Mouse (Mus musculus) induced T-regulatory cell, adult 2 months (primary cell): ENCODE data around the gene Stpg2.
"Not testable (repeated sequence)": the region's sequence is repeated elsewhere in the genome, so short reads cannot be mapped to it uniquely, and the experiment has no call there.

ENCODE experiments used
- DNase-seq: peaks from one replicate; pipeline ENCODE4 v3.0.0-alpha.2; 2012; ENCODE audit warnings: low read depth

The Stpg2 gene

GRCm38 (mm10) chr3:139205444-139205998 lies at the start of gene Stpg2:
TSS of gene Stpg2 (plus strand) at chr3:139205694.
- DNase-seq: peak; percentile 96

DNA sequence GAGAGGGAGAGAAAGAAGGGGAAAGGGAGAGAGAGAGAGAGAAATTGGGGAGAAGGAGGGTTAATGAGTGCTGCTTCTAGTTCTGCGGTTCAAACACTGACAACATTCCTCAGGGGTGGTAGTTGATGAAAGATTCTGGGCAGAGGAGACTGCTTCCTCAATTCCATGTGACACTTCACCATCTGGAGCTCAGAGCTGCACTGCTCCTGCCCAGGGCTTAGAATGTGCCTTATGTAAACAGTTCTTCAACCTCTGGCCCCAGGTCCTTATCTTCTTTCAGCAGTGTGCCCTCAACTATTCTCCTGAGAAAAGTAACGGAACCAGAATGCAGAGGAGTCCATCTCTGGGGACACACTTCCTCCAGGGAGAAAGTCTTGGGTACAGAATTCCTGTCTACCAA lies 43.3 kb upstream of the Stpg2 start:
- no peak for DNase-seq

GRCm38 (mm10) chr3:139162658-139163057 lies 42.8 kb upstream of the Stpg2 start:
- no peak for DNase-seq

GRCm38 (mm10) chr3:139168510-139169269 lies 36.8 kb upstream of the Stpg2 start:
- no peak for DNase-seq

- no peak for DNase-seq
Measured at GRCm38 (mm10) chr3:139169740-139170139, 35.8 kb upstream of the Stpg2 start.

- DNase-seq: no peak
Measured at GRCm38 (mm10) chr3:139176936-139177335, 28.6 kb upstream of the Stpg2 start.

DNA sequence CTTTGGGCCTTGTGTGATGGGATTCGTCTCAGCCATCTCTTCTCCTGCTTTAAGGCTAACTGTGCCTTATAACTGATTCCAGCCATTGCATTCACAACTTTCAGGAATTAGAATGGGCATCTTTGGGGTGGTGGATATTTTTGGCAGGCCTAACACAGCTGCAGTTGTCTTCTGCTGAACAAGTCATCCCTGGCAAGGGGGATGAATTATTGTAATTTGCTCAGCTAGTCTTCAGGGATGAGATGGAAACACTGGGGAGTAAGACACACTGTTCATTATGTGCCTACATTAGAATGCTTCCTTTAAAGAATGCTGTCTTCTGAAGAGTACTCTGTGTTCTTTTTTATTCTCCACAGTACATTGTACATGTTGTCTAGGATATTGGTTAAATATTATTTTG lies 14.0 kb upstream of the Stpg2 start:
- no peak for DNase-seq

DNA sequence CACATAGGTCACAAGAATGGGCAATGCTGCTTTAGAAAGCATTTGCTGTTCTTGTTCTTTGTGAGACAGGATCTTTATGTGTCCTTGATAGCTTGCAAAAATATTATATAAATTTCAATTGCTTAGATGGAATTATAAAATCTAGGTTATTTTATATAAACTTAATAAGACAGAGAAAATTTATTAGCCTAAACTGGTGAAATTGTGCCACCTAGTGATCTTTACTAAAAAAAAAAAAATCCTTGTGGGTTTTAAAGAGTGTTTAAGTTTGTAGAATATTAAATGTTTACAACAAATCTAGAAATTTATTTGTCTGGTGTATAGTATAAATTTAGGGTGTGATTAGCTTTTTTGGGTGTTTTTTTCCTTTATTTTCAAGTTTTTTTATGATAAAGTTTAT lies 11.6 kb upstream of the Stpg2 start:
- peak; percentile 25 for DNase-seq

DNA sequence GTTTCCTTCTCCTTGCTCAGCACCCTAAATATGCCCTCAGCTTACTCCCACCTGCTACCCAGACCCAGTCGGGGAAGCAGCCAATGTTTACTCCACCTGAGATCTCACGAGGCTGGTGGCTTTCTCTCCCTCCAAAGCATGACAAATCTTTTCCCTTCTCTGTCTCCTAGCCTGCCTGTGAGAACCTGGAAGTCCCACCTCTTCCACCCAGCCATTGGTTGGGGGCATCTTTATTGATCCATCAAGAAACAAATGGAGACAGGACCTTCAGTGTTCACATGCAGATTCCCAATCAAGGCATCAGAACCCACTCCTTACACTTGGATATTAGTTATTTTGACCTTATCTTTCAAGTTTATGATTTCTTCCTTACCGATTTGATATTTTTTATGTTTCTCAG lies 7.1 kb upstream of the Stpg2 start:
- DNase-seq: no peak

DNA sequence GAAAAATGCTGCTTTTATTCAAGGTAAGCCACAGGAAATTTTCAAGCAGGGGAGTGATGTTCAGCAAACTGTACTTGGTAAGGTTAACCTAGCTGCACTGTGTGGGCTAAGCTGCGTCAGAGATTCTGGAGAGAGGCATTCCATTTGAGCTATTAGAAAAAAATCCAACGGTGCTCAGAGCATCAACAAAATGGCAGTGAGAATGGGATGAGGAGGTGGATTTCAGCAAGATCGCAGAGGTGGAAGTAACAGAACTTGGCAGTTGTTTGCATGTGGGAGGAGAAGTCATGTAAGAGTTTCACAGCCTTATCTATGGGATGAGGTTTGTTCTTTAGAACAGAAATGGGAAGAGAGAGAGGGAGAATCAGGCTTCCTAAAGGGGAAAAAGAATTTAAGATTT lies 5.2 kb upstream of the Stpg2 start:
- DNase-seq: no peak

DNA sequence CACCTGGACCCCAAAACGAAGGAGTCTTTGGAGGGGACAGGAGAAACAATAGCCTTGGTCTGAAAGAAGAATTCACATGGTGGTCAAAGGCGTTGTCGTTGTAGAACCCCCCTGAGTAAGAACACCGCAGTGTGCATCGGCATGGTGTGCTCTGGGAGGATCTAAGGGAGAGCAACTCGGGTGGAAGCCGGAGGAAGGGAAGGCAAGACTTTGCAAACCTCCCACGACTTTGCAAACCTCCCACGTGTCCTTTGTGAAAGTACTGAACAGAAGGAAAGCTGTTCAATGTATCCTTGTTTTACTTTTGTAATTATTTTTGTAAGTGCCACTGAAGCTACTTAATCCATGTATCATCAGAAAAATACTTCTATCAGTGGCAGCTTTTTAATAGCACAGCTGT lies 11.5 kb downstream of the Stpg2 start:
- DNase-seq: no peak

DNA sequence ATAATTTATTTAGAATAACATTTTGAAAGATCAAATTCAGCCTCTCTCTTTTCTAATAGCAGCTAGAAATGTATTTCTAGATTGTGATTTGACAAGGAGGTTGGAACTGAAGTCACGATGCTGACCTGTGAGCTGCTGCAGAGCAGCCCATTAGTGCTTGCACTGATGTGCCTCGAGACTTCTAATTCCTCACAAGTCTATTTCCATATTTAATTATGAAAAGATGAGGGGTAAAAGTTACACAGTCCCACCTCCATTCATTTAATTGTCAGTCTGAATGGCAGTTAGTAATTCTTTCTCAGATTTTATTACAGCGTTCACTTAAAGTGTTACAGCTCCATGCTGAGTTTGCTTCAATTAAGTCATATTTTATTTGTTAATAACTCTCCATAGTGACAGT lies 19.6 kb downstream of the Stpg2 start:
- DNase-seq: no peak

DNA sequence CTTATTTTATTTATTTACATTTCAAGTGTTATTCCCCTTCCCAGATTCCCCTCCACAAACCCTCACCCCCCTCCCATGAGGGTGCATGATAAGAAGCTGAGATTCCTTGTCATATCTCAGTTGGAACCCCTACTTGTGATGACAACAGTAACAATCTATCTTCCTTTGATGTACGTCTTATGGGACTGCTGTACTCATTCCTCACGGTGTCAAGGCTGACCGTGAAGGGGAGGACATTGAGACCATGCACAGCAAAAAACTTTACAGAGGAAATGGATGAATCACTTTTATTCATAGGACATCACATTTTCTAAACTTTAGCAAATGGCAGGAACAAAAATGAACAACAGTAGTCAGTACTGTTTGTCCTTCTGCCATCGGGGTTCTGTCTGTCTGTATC lies 21.3 kb downstream of the Stpg2 start:
- DNase-seq: no peak

DNA sequence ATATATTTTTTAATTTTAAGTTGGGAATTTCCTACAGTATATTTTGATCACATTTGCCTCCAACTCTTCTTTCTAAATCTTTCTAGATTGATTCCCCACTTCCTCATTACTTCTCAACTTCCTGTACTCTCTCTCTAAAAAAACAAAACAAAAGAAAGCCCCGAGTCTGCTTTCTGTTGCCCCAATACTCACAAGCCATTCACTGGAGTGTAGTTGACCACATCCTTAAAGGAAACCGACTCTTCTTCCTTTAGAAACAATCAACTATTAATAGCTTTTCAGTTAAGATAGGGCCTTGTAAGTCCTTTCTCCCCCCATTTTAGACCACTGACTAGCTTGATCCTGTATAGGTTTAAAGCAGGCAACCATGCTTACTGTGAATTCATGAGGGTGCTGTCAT lies 39.7 kb downstream of the Stpg2 start:
- DNase-seq: peak; percentile 17

DNA sequence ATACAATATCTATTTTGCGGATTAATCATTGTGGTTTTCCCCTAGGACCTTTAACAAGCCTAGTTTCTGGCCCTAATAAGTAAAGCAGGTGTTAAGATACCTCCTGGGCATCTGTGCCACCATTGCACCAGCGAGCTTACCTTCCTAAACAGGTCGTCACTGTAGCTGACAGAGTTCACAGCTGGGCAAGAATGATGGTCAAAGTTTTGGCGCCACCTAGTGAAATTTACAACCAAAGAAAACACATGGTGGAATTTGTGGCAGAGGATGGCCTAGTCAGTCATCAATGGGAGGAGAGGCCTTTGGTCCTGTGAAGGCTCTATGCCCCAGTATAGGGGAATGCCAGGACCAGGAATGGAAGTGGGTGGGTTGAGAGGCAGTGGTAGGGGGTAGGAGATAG lies 41.0 kb downstream of the Stpg2 start:
- peak; percentile 64 for DNase-seq

DNA sequence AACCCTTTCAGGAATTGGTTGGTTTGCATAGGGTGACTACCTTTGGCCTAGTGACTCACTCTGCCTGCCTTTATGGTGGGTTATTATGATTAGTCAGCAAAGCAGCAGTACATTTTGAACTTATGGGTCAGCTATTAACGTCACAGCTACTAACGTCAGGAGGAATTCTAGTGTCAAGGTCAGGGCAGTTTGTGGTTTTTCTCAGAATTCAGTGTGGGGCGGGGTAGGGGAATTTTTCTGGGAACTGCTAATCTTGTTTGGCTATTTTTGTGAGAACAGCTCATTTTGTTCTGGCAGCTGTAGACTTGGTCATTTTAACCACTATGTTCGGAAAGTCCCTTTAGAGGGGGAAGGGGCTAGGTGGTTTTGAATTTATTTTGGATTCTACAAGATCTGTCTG lies 56.9 kb downstream of the Stpg2 start:
- DNase-seq: not testable (repeated sequence)

DNA sequence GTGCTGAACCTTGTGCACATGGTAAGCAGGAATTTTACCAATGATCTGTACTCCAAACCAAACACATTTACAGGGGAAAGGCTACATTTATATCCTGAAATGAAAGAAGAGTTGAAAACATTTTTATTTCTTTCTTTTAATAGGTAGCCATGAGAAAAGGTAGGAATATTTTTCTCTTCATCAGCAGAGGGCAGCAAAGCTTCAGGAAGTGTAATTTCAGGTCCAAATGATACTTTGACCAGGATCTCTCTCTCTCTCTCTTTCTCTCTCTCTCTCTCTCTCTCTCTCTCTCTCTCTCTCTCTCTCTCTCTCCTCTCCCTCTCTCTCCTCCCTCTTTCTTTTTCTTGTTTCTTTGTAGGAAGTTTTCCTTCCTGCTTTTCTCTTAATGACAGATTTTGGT lies 92.4 kb downstream of the Stpg2 start:
- DNase-seq: peak; percentile 5

GRCm38 (mm10) chr3:139308078-139308809 lies 102.8 kb downstream of the Stpg2 start:
- no peak for DNase-seq

DNA sequence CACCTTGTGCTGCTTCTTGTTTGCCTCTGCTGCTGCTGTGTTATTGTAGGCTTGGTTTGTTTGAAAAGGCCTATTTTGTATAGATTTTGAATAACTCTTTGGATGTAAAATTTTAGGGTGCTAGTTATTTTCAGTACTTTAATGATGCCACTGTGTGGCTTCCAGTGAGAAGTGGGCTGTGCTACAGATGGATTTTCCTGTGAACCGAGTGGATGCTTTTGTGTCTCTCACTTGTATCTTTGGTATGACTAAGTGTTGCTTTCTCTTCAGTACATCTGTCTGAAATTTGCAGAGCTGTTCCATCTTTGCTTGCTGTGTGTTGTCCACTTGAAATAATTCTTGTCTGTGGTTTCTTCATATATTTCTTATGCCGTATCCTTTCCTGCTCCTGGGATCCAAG lies 106.2 kb downstream of the Stpg2 start:
- no peak for DNase-seq

DNA sequence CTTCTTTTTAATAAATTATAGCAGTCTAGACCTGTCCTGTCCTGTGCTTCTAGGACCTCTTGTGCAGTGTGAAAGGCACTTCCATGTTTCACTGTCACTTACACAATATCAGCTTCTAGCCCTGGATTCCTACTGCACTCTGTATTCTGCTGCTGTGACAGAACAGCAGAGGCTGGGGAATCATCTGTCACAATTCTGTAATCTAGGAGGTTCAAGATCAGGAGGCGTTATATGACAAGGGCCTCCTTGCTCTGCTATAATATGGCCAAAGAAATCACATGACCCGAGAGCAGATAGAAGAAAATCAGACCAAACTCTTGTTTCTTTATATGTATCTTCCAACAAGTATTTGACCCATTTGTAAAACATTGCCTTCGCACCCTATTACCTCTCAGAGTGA lies 175.0 kb downstream of the Stpg2 start:
- no peak for DNase-seq

GRCm38 (mm10) chr3:139397077-139397865 lies 191.8 kb downstream of the Stpg2 start:
- no peak for DNase-seq

- DNase-seq: no peak
Measured at GRCm38 (mm10) chr3:139404673-139405072, 199.2 kb downstream of the Stpg2 start.

GRCm38 (mm10) chr3:139419142-139419541 lies 213.6 kb downstream of the Stpg2 start:
- DNase-seq: no peak
